Mouse (Mus musculus): ENCODE results near the gene Mmp20. TPM values are rescaled to one million over a fixed set of nuclear protein-coding genes. Genes with fewer than 3 reads are reported as not detected.
A peak's percentile ranks its signal among the peaks of the same experiment; 100 is the strongest.

Gene Mmp20
- polyA plus RNA-seq, 1 experiment from 2014 or later, result not detected

- H3K4me2 ChIP-seq (replicated peaks), result no peak overlapping the region
- H3K9me3 ChIP-seq, result no peaks in the 10 kb centered on the region
- no peak overlapping the region for H3K4me3 ChIP-seq (replicated peaks)
- H3K36me3 ChIP-seq, result no peaks in the 10 kb centered on the region
- WGBS, result 88% methylated on average over 3 of the region's 3 CpGs
- no peaks in the 10 kb centered on the region for H3K4me1 ChIP-seq (replicated peaks)
- H3K27me3 ChIP-seq, result no peaks in the 10 kb centered on the region
- H3K9ac ChIP-seq (replicated peaks), result no peak overlapping the region
- no peak for ATAC-seq
- no peak overlapping the region for H3K27ac ChIP-seq
Measured at GRCm38 (mm10) chr9:7695646-7696045, 67.6 kb downstream of the Mmp20 start.

DNA sequence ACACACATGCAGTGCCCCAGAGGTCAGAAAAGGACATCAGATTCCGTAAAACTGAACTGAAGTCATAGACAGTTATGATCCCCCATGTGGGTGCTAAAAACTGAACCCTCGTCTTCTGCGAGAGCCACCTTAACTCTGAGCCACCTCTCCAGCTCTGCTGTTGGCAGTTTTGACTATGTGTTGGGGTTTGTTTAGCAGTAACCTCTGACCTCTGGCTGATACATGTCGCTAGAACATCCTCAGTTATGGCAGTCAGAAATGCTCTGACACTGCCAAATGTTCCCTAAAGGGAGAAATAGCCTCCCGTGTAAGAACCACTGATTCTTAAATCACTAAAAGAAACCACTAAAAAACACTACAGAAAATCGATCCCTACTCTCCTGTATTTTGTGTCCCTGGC, 80.7 kb downstream of the Mmp20 start:
- 83% methylated on average over 6 of the region's 6 CpGs for WGBS
- H3K4me1 ChIP-seq (replicated peaks), result no peaks in the 10 kb centered on the region
- no peak for ATAC-seq
- H3K27ac ChIP-seq, result no peak overlapping the region
- H3K4me3 ChIP-seq (replicated peaks), result no peak overlapping the region
- H3K36me3 ChIP-seq, result no peaks in the 10 kb centered on the region
- no peak overlapping the region for H3K9ac ChIP-seq (replicated peaks)
- no peak overlapping the region for H3K4me2 ChIP-seq (replicated peaks)
- H3K27me3 ChIP-seq, result no peaks in the 10 kb centered on the region
- no peaks in the 10 kb centered on the region for H3K9me3 ChIP-seq

- no peaks in the 10 kb centered on the region for H3K9me3 ChIP-seq
- H3K4me2 ChIP-seq (replicated peaks), result no peak overlapping the region
- no peak for ATAC-seq
- no peaks in the 10 kb centered on the region for H3K36me3 ChIP-seq
- 69% methylated on average over 4 of the region's 4 CpGs for WGBS
- H3K27me3 ChIP-seq, result no peaks in the 10 kb centered on the region
- no peak overlapping the region for H3K27ac ChIP-seq
- no peak overlapping the region for H3K4me3 ChIP-seq (replicated peaks)
- H3K4me1 ChIP-seq (replicated peaks), result no peaks in the 10 kb centered on the region
- no peak overlapping the region for H3K9ac ChIP-seq (replicated peaks)
Measured at GRCm38 (mm10) chr9:7711196-7711595, 83.2 kb downstream of the Mmp20 start.

DNA sequence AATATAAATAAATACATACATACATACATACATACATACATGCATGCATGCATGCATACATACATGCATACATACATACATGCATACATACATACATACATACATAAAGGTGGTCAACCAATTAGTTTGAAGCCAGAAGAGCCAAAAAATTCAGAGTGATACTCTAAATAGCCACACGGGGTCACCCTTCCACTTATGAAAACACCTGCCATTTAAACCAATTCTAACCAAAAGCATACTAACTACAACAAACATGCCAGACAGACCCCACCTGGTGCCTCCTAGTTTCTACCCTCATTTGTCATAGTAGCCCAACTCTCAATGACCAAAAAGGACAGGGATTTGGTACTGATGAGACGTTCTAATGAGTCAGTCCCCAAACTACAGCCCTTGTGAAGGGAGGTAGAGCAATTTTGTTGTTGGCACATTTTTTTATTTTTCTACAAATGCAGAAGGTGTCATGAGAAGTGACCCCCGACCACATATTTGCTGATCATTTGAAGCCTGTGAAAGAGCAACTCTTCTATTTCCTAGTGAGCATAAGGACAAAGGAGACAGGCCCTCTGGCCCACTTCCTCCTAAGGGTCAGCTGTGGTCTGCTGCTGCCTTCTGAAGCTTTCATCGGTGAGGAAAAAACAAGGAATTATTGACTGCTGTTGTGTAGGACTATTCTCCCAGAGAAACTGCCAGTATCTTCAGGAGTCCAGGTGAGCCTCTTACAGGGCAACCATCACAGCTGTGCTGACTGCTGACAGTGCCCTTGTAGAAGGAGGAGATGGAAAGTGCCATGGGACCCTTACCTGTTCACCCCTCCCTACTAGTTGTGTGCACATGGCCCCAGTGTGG, 86.3 kb downstream of the Mmp20 start:
- H3K27ac ChIP-seq, result no peak overlapping the region
- H3K4me2 ChIP-seq (replicated peaks), result no peak overlapping the region
- ATAC-seq, result peak; percentile 63
- no peaks in the 10 kb centered on the region for H3K9me3 ChIP-seq
- WGBS, result 51% methylated on average over 4 of the region's 4 CpGs
- no peaks in the 10 kb centered on the region for H3K36me3 ChIP-seq
- H3K4me3 ChIP-seq (replicated peaks), result no peak overlapping the region
- H3K4me1 ChIP-seq (replicated peaks), result no peaks in the 10 kb centered on the region
- no peak overlapping the region for H3K9ac ChIP-seq (replicated peaks)
- no peaks in the 10 kb centered on the region for H3K27me3 ChIP-seq

DNA sequence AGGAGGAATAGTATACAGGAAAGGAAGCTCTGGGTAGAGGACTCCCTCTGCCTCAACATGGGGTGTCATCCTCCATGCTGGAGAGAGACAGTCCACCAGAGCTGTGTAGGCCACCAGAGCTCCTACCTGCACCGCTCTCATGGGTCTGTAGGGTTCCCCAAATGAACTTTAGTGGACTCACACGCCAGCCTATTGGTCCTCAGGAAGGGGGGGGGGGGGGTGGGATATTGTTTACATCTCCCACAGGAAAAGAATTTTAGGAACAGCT, 86.8 kb downstream of the Mmp20 start:
- 75% methylated on average over 2 of the region's 2 CpGs for WGBS
- Histone ChIP-seq H3K4me2 (replicated peaks) (no peak overlapping the region), H3K4me1 (replicated peaks) (no peaks in the 10 kb centered on the region), H3K9me3 (no peaks in the 10 kb centered on the region), H3K27me3 (no peaks in the 10 kb centered on the region), H3K27ac (no peak overlapping the region), H3K36me3 (no peaks in the 10 kb centered on the region), H3K9ac (replicated peaks) (no peak overlapping the region), H3K4me3 (replicated peaks) (no peak overlapping the region)
- ATAC-seq, result peak; percentile 72; the same call in 1 of the 2 replicates

DNA sequence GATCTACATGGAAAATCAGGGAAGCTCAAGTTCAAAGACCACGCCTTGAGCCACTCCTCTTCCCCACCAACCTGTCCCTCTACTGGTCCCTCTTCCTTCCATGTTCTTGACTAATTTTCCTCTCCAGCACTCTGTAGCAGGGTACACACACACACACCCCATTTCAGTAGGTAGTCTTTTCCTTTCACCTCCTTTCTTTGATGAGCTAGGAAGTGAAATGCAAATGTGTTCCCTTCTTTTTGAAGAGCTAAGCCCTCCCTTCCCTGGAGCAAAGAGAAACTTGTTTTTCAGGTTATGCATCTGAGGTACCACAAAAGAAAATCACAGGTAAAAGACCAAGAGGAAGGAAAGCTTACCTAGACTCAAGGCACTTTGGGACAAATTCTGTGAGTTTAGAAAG, 93.5 kb downstream of the Mmp20 start:
- WGBS, result 96% methylated on average over 1 of the region's 1 CpGs
- H3K36me3 ChIP-seq, result no peaks in the 10 kb centered on the region

More for the DNA sequence above, 93.5 kb downstream of the Mmp20 start:
- no peak overlapping the region for H3K9ac ChIP-seq (replicated peaks)
- no peaks in the 10 kb centered on the region for H3K4me1 ChIP-seq (replicated peaks)
- H3K9me3 ChIP-seq, result no peaks in the 10 kb centered on the region
- ATAC-seq, result no peak
- H3K4me2 ChIP-seq (replicated peaks), result no peak overlapping the region
- no peak overlapping the region for H3K4me3 ChIP-seq (replicated peaks)
- H3K27me3 ChIP-seq, result no peaks in the 10 kb centered on the region
- no peak overlapping the region for H3K27ac ChIP-seq

Other genes starting within 250 kb of the Mmp20 start
- not detected in 2 replicates for gene Mmp1b, start 240.2 kb upstream of the Mmp20 start, polyA plus RNA-seq (2015; fragmentation: Nextera tagmentation; extraction: Ambion mirVana)
- not detected in 2 replicates for gene Mmp3, start 182.4 kb upstream of the Mmp20 start, polyA plus RNA-seq (2015; fragmentation: Nextera tagmentation; extraction: Ambion mirVana)
- not detected in 2 replicates for gene Mmp10, start 125.9 kb upstream of the Mmp20 start, polyA plus RNA-seq (2015; fragmentation: Nextera tagmentation; extraction: Ambion mirVana)
- 0.07 and 0.13 TPM in 2 replicates for gene Mmp8, start 69.8 kb upstream of the Mmp20 start, polyA plus RNA-seq (2015; fragmentation: Nextera tagmentation; extraction: Ambion mirVana)
- gene Mmp27, start 56.8 kb upstream of the Mmp20 start, polyA plus RNA-seq (2015; fragmentation: Nextera tagmentation; extraction: Ambion mirVana), result not detected in 2 replicates
- gene Mmp7, start 63.9 kb downstream of the Mmp20 start, polyA plus RNA-seq (2015; fragmentation: Nextera tagmentation; extraction: Ambion mirVana), result not detected in 2 replicates
- gene Tmem123, start 135.8 kb downstream of the Mmp20 start, polyA plus RNA-seq (2015; fragmentation: Nextera tagmentation; extraction: Ambion mirVana), result 37.5 and 43.6 TPM in 2 replicates
- 49.1 and 50.7 TPM in 2 replicates for gene Birc2, start 208.8 kb downstream of the Mmp20 start, polyA plus RNA-seq (2015; fragmentation: Nextera tagmentation; extraction: Ambion mirVana)
- gene Birc3, start 245.0 kb downstream of the Mmp20 start, polyA plus RNA-seq (2015; fragmentation: Nextera tagmentation; extraction: Ambion mirVana), result 1.4 and 1.5 TPM in 2 replicates